Mouse (Mus musculus) midbrain, embryonic 12.5 days (tissue): ENCODE results near the gene Arhgap29. TPM values are rescaled to one million over a fixed set of nuclear protein-coding genes. Genes with fewer than 3 reads are reported as not detected.

Experiments used
- ATAC-seq: fragments of 200-750 bp; cut with Nextera tagmentation; 2 replicates; pipeline ENCODE4 v1.8.0; 2017; ENCODE audit warnings: low read depth, moderate TSS enrichment, moderate library complexity; ENCODE audit not compliant: low FRiP score
- H3K27ac ChIP-seq: fragments of 300-500 bp; sonication (generic); replicated peaks from 2 replicates; pipeline ENCODE4 v1.5.1; 2016; ENCODE audit warnings: mild to moderate bottlenecking
- H3K27me3 ChIP-seq: fragments of 300-500 bp; sonication (generic); 2 replicates; pipeline ENCODE4 v1.6.1; 2016; ENCODE audit warnings: mild to moderate bottlenecking
- H3K36me3 ChIP-seq: fragments of 300-500 bp; sonication (generic); 2 replicates; pipeline ENCODE4 v1.6.1; 2016
- H3K4me1 ChIP-seq: fragments of 300-500 bp; sonication (generic); 2 replicates; pipeline ENCODE4 v1.6.1; 2016
- H3K4me2 ChIP-seq: fragments of 300-500 bp; sonication (generic); replicated peaks from 2 replicates; pipeline ENCODE4 v1.6.1; 2016; ENCODE audit warnings: mild to moderate bottlenecking, moderate library complexity
- H3K4me3 ChIP-seq: fragments of 300-500 bp; sonication (generic); 2 replicates; pipeline ENCODE4 v1.5.1; 2016; ENCODE audit warnings: mild to moderate bottlenecking
- H3K9ac ChIP-seq: fragments of 300-500 bp; sonication (generic); replicated peaks from 2 replicates; pipeline ENCODE4 v1.6.1; 2016; ENCODE audit warnings: mild to moderate bottlenecking, moderate library complexity
- H3K9me3 ChIP-seq: fragments of 300-500 bp; sonication (generic); 2 replicates; pipeline ENCODE4 v1.6.1; 2016; ENCODE audit warnings: mild to moderate bottlenecking
- WGBS: fragments of 180-500 bp; shearing (Covaris S2); methylation state at CpG from one replicate; pipeline ENCODE4 v1.1.7; 2016; 5-methylcytosine and 5-hydroxymethylcytosine counted together
- polyA plus RNA-seq: library from polyadenylated mRNA; unstranded; fragments of >200 nt; fragmentation: Nextera tagmentation; extraction: Ambion mirVana; gene quantifications from 2 replicates; pipeline ENCODE4 v1.2.1, GENCODE M21; 2016

Arhgap29 gene
- polyA plus RNA-seq, 1 experiment from 2014 or later, result 44.2 TPM

DNA sequence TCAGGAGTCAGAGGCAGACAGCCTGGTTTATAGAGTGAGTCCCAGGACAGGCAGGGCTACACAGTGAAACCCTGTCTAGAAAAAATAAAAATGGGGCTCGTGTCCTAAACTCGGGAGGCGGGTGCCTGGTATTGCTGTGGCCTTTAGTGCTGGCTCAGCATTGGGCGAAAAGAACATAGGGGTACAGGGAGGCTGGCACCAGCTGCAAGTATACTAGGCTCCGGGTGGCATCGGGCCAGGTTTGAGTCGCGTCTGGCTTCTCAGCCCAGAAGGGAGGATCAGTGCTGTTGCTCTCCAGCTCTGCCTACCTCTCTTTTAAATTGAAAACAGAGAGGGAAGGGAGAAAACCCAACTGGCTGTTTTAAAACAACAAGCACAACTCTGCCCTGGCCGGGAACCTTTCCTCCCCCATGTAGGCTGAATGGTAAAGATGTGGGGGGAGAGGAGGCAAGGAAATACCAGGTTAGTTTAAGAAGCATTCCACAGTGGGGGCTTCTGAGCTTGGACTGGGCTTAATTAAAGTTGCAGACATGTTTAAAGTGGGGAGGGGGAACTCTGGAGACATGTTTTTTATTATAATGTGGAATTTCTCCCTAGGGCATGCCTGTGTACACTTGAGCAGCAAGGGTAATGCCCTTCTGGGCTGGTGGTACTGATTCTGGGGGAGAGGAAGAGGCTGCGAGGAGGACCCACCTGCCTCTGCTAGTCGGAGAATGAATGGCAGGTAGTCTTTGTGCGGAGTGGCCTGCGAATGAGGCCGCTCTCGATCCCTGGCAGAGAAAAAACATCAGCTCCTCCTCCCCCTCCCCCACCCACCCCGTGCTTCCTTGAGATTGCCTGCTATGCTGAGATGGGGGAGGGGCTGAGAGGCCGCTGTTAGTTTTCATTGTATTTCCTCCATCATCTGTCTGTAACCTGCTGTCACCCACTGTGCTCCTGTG is 95.8 kb downstream of the Arhgap29 start:
- ATAC-seq, result peak; percentile 6; the same call in 1 of the 2 replicates
- Histone ChIP-seq H3K4me2 (peak overlapping the region; percentile 21), H3K9me3 (no peaks in the 10 kb centered on the region), H3K4me3 (no peak overlapping the region), H3K36me3 (no peaks in the 10 kb centered on the region), H3K9ac (no peak overlapping the region), H3K27me3 (peaks cover 93% of the 10 kb centered on the region), H3K27ac (no peak overlapping the region), H3K4me1 (peaks cover 48% of the 10 kb centered on the region)
- WGBS, result 21% methylated on average over 17 of the region's 17 CpGs

DNA sequence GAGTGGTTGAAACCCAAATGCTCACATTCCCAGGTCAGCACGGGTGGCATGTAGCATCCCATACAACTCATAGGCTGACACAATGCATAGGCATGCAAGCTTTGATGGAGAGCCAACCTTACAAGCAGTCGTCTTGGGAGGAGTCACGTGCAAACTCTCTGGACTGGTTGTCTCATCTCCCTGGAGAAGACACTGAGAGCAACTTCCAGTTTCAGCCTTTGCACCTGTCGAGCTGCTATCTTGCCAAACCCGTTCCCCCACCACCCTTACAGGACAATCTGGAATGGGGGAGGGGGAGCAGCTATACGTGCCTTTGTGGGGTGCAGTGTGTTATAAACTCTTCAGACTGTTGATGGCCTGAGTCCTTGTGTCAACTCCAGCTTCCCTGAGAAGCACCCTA is 96.8 kb downstream of the Arhgap29 start:
- no peak overlapping the region for H3K4me3 ChIP-seq
- no peaks in the 10 kb centered on the region for H3K36me3 ChIP-seq
- 66% methylated on average over 6 of the region's 6 CpGs for WGBS
- no peaks in the 10 kb centered on the region for H3K9me3 ChIP-seq
- peaks cover 92% of the 10 kb centered on the region for H3K27me3 ChIP-seq
- ATAC-seq, result no peak
- H3K27ac ChIP-seq, result no peak overlapping the region
- H3K4me1 ChIP-seq, result peaks cover 39% of the 10 kb centered on the region
- H3K9ac ChIP-seq, result no peak overlapping the region
- no peak overlapping the region for H3K4me2 ChIP-seq

DNA sequence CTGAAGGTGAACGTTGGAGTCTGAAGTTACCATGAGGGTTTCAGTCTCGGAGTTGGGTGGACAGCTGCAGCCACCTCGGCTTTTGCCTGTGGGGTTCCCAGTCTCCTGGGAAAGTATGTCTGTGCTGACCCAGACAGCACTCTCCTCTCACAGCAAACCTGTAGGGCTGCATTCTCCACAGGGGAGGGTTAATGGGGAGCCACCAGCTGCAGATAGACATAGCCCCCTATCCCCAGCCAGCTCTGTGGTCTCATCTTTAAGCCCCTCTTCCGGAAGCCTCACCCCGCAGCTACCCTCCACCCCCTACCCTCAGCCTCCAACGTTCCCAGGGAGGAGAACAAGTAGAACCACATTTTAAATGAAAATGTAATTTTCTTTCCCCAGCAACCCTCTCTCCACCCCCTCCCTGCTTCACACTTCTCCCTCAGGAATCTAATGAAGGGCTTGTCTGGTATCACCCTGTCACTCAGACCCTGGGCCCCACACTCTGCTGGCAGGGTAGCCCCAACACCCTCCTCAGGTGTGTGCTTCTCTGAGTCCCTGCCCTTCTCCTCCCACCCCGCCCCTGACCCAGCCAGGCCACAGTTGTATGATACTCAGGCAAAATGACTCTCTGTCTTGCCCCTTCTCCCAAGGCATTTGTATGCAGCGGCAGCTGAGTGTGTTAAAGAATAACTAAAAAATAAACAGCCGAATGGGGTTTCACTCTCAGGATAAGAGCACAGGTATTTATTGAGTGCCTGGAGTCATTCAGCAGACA is 106.3 kb downstream of the Arhgap29 start:
- H3K4me3 ChIP-seq, result no peak overlapping the region
- H3K27me3 ChIP-seq, result peaks cover 30% of the 10 kb centered on the region
- H3K36me3 ChIP-seq, result no peaks in the 10 kb centered on the region
- 56% methylated on average over 9 of the region's 9 CpGs for WGBS
- no peak overlapping the region for H3K9ac ChIP-seq
- no peak for ATAC-seq
- H3K27ac ChIP-seq, result no peak overlapping the region
- no peaks in the 10 kb centered on the region for H3K9me3 ChIP-seq
- 0 out of 2 replicates have a peak, but pooled peaks cover 4% of the 10 kb centered on the region for H3K4me1 ChIP-seq
- H3K4me2 ChIP-seq, result no peak overlapping the region

DNA sequence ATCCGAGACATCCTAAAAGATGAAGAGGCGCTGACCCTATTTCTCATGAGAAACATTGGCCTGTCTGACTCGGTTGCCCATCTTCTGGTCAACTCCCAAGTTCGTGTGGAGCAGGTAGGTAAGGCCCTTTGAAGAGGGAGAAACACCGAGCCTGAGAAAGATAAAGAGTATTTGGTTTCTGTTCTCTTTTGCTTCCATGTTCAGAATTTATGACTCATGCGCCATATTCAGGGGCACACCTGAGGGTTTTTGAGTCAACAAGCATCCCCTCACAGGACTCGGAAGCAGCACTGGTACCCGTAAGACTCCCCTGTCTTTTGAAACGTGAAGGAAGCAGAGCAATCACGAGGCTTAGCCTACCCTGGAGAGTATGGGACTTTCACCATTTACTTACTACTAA is 110.2 kb downstream of the Arhgap29 start:
- no peak for ATAC-seq
- 91% methylated on average over 10 of the region's 10 CpGs for WGBS
- no peak overlapping the region for H3K4me3 ChIP-seq

DNA sequence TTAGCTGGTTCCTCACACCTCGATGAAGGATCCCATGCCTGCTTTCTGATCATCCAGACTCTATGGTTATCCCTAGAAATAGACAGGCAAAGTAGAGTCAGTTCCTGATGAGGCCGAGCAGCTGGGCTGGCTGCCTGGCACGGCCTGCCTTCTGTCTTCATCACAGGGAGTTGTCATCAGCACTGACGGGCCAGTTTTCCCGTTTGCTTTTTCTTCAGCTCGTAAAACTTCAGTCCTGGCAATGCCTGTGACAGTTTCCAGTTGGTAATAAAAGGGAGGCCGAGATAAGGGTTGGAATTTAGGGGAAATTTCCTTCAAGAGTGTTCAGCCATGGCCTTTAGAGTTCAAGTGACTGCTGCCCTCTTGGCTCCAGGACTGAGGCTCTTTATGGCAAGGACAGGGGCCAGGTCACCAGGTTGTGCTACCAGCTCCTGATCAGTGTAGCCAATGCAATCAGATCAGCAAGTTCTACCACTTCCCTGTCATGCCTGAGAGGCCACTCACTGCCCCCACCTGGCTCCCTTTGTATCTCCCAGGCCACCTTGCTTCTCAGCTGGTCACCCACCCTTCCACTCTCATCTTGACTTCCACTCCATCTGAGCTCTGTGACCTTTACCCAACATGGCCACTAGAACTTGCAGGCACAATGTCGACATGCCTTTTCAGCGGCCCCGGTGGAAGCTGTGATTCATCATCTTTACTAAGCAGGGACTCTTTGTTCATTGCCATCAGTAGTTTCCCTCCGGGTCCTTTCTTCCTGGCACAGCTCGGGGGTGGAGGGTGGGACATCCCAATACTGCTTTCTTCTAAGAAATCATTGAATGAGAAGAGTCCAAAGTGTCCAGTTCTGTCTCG is 112.4 kb downstream of the Arhgap29 start:
- H3K4me1 ChIP-seq, result no peaks in the 10 kb centered on the region
- no peak overlapping the region for H3K4me3 ChIP-seq
- no peak overlapping the region for H3K9ac ChIP-seq
- WGBS, result 92% methylated on average over 13 of the region's 13 CpGs
- no peaks in the 10 kb centered on the region for H3K9me3 ChIP-seq
- no peak overlapping the region for H3K27ac ChIP-seq
- no peaks in the 10 kb centered on the region for H3K36me3 ChIP-seq
- H3K27me3 ChIP-seq, result 0 out of 2 replicates have a peak, but pooled peaks cover 1% of the 10 kb centered on the region
- no peak for ATAC-seq
- no peak overlapping the region for H3K4me2 ChIP-seq

More for the DNA sequence above, 110.2 kb downstream of the Arhgap29 start:
- H3K27ac ChIP-seq, result no peak overlapping the region
- H3K27me3 ChIP-seq, result peaks cover 9% of the 10 kb centered on the region; the same call in 1 of the 2 replicates
- H3K9me3 ChIP-seq, result no peaks in the 10 kb centered on the region
- H3K4me1 ChIP-seq, result no peaks in the 10 kb centered on the region
- no peak overlapping the region for H3K9ac ChIP-seq
- H3K4me2 ChIP-seq, result no peak overlapping the region
- H3K36me3 ChIP-seq, result no peaks in the 10 kb centered on the region

Other genes starting within 250 kb of the Arhgap29 start
- 5.0 and 6.4 TPM in 2 replicates for gene F3, start 229.0 kb upstream of the Arhgap29 start, polyA plus RNA-seq
- 59.0 and 62.8 TPM in 2 replicates for gene Abcd3, start 137.2 kb upstream of the Arhgap29 start, polyA plus RNA-seq
- gene Abca4, start 91.9 kb downstream of the Arhgap29 start, polyA plus RNA-seq, result 1.3 and 2.5 TPM in 2 replicates